Mouse (Mus musculus) CH12.LX (cell line): Measurements from ENCODE around the gene BC034090. TPM values are rescaled to one million over a fixed set of nuclear protein-coding genes. Genes with fewer than 3 reads are reported as not detected.

Experiments
- DNase-seq: peaks from one replicate; pipeline ENCODE4 v3.0.0-alpha.2; 2013; ENCODE audit errors: extremely low read depth
- H3K27ac ChIP-seq: 2 replicates; pipeline ENCODE4 v1.5.1; 2012; ENCODE audit warnings: low read depth, mild to moderate bottlenecking, control low read depth, moderate library complexity; ENCODE audit not compliant: insufficient read depth
- H3K27me3 ChIP-seq: replicated peaks from 2 replicates; pipeline ENCODE3; 2012; ENCODE audit warnings: inconsistent platforms
- H3K36me3 ChIP-seq, 2 experiments: replicated peaks in 1 of 2; 2 replicates each; pipeline versions ENCODE3 to v1.6.1; 2012; ENCODE audit warnings: inconsistent platforms in 1 of 2, low read length in 1 of 2, mild to moderate bottlenecking in 1 of 2, mixed read lengths in 1 of 2, moderate library complexity in 1 of 2; ENCODE audit not compliant: control insufficient read depth in 1 of 2, insufficient read depth in 1 of 2
- H3K4me1 ChIP-seq, 2 experiments: 2 replicates each; pipeline ENCODE4 v1.6.1; 2012; ENCODE audit warnings: inconsistent platforms in 1 of 2, moderate library complexity in 1 of 2; ENCODE audit not compliant: insufficient read depth in 2 of 2, control insufficient read depth in 1 of 2
- H3K4me2 ChIP-seq: 2 replicates; pipeline ENCODE4 v1.6.1; 2012; ENCODE audit warnings: low read depth, mild to moderate bottlenecking, control low read depth; ENCODE audit not compliant: poor library complexity, insufficient read depth, severe bottlenecking
- H3K4me3 ChIP-seq, 3 experiments: fragments of 150-350 bp in 1 of 3; sonication (generic) in 1 of 3; replicated peaks in 1 of 3; 2 replicates each; pipeline versions ENCODE3 to v1.5.1; 2011 to 2012; ENCODE audit warnings: low read depth in 2 of 3, low read length in 2 of 3, mild to moderate bottlenecking in 2 of 3, moderate library complexity in 2 of 3, control low read depth in 1 of 3, improper control_type of control experiment in 1 of 3, inconsistent platforms in 1 of 3, mixed read lengths in 1 of 3; ENCODE audit not compliant: poor library complexity in 1 of 3
- H3K79me2 ChIP-seq: replicated peaks from 2 replicates; pipeline ENCODE4 v1.6.1; 2012; ENCODE audit warnings: mild to moderate bottlenecking, moderate library complexity; ENCODE audit not compliant: control insufficient read depth, poor library complexity, insufficient read depth, severe bottlenecking; ENCODE audit errors: extremely low read depth
- H3K9ac ChIP-seq: 2 replicates; pipeline ENCODE4 v1.6.1; 2012; ENCODE audit warnings: low read depth, mild to moderate bottlenecking, control low read depth, moderate library complexity; ENCODE audit not compliant: insufficient read depth
- H3K9me3 ChIP-seq: replicated peaks from 2 replicates; pipeline ENCODE3; 2012; ENCODE audit warnings: low read length, inconsistent platforms, mixed read lengths
- CHD1 ChIP-seq: IDR thresholded peaks from 2 replicates; pipeline ENCODE4 v1.6.1; 2012; ENCODE audit warnings: low read depth, low read length, improper control_type of control experiment, inconsistent platforms
- CHD2 ChIP-seq: IDR thresholded peaks from 2 replicates; pipeline ENCODE4 v1.6.1; 2011; ENCODE audit warnings: low read length, improper control_type of control experiment
- ELF1 ChIP-seq: IDR thresholded peaks from 2 replicates; pipeline ENCODE4 v1.6.1; 2014; ENCODE audit warnings: low read depth, mild to moderate bottlenecking, inconsistent platforms, low read length, improper control_type of control experiment
- EP300 ChIP-seq: IDR thresholded peaks from 2 replicates; pipeline ENCODE4 v1.6.1; 2011; ENCODE audit warnings: low read length, improper control_type of control experiment
- IRF4 ChIP-seq: IDR thresholded peaks from 2 replicates; pipeline ENCODE4 v1.6.1; 2014; ENCODE audit warnings: low read depth, mild to moderate bottlenecking, inconsistent platforms, low read length, improper control_type of control experiment
- JUN ChIP-seq: IDR thresholded peaks from 2 replicates; pipeline ENCODE4 v1.6.1; 2011; ENCODE audit warnings: low read depth, mild to moderate bottlenecking, low read length, improper control_type of control experiment, moderate library complexity; ENCODE audit not compliant: insufficient read depth
- JUND ChIP-seq: conservative IDR thresholded peaks from 2 replicates; pipeline ENCODE4 v1.6.1; 2011; ENCODE audit warnings: low read depth, low read length, improper control_type of control experiment
- MAFK ChIP-seq: IDR thresholded peaks from 2 replicates; pipeline ENCODE4 v1.6.1; 2011; ENCODE audit warnings: low read length, improper control_type of control experiment; ENCODE audit not compliant: insufficient replicate concordance
- MAX ChIP-seq: IDR thresholded peaks from 2 replicates; pipeline ENCODE4 v1.6.1; 2011; ENCODE audit warnings: low read length, improper control_type of control experiment
- MAZ ChIP-seq: IDR thresholded peaks from 2 replicates; pipeline ENCODE4 v1.6.1; 2012; ENCODE audit warnings: low read depth, mild to moderate bottlenecking, inconsistent platforms, low read length, improper control_type of control experiment, moderate library complexity
- MEF2A ChIP-seq: IDR thresholded peaks from 2 replicates; pipeline ENCODE4 v1.6.1; 2014; ENCODE audit warnings: low read depth, mild to moderate bottlenecking, inconsistent platforms, low read length, improper control_type of control experiment, borderline replicate concordance
- MXI1 ChIP-seq: IDR thresholded peaks from 2 replicates; pipeline ENCODE4 v1.6.1; 2011; ENCODE audit warnings: mild to moderate bottlenecking, low read depth, low read length, improper control_type of control experiment
- NELFE ChIP-seq: IDR thresholded peaks from 2 replicates; pipeline ENCODE4 v1.6.1; 2011; ENCODE audit warnings: low read depth, low read length, improper control_type of control experiment
- PAX5 ChIP-seq: IDR thresholded peaks from 2 replicates; pipeline ENCODE4 v1.6.1; 2012; ENCODE audit warnings: low read length, inconsistent platforms, mixed read lengths
- POLR2AphosphoS2 ChIP-seq: IDR thresholded peaks from 2 replicates; pipeline ENCODE4 v1.6.1; 2011; ENCODE audit warnings: low read depth, low read length, improper control_type of control experiment
- RAD21 ChIP-seq: IDR thresholded peaks from 2 replicates; pipeline ENCODE4 v1.6.1; 2011; ENCODE audit warnings: low read depth, mild to moderate bottlenecking, low read length, improper control_type of control experiment, moderate library complexity
- RCOR1 ChIP-seq: conservative IDR thresholded peaks from 2 replicates; pipeline ENCODE4 v1.6.1; 2012; ENCODE audit warnings: low read depth, mild to moderate bottlenecking, inconsistent platforms, low read length, improper control_type of control experiment
- SIN3A ChIP-seq: IDR thresholded peaks from 2 replicates; pipeline ENCODE4 v1.6.1; 2012; ENCODE audit warnings: low read length, improper control_type of control experiment, inconsistent platforms
- SMC3 ChIP-seq: IDR thresholded peaks from 2 replicates; pipeline ENCODE4 v1.6.1; 2011; ENCODE audit warnings: low read depth, low read length, improper control_type of control experiment
- TBP ChIP-seq: conservative IDR thresholded peaks from 2 replicates; pipeline ENCODE4 v1.6.1; 2011; ENCODE audit warnings: low read depth, low read length, improper control_type of control experiment
- TCF12 ChIP-seq: IDR thresholded peaks from 2 replicates; pipeline ENCODE4 v1.6.1; 2014; ENCODE audit warnings: low read depth, mild to moderate bottlenecking, inconsistent platforms, low read length, improper control_type of control experiment
- USF1 ChIP-seq: IDR thresholded peaks from 2 replicates; pipeline ENCODE4 v1.6.1; 2014; ENCODE audit warnings: low read depth, mild to moderate bottlenecking, inconsistent platforms, low read length, improper control_type of control experiment
- USF2 ChIP-seq: conservative IDR thresholded peaks from 2 replicates; pipeline ENCODE4 v1.6.1; 2011; ENCODE audit warnings: low read depth, low read length, improper control_type of control experiment
- ZKSCAN1 ChIP-seq: IDR thresholded peaks from 2 replicates; pipeline ENCODE4 v1.6.1; 2012; ENCODE audit warnings: low read depth, inconsistent platforms, low read length, improper control_type of control experiment, borderline replicate concordance
- dilution Hi-C: fragments of 300-500 bp; cut with MboI; formaldehyde crosslinking; loops from 2 replicates; pipeline ENCODE4 v1.14.3; 2020; ENCODE audit warnings: low sequenced_read_pairs; ENCODE audit not compliant: extremely low pct_unique_long_range_greater_than_20kb, extremely low pct_ligation_motif_present
- in situ Hi-C: fragments of 300-500 bp; cut with MboI; formaldehyde crosslinking; loops from 3 replicates; pipeline ENCODE4 v1.14.3; 2019; ENCODE audit warnings: low sequenced_read_pairs, low pct_ligation_motif_present, low pct_unique_long_range_greater_than_20kb, mixed read lengths
- polyA plus RNA-seq: library from polyadenylated mRNA; unstranded; fragments of >175 nt; gene quantifications from 2 replicates; pipeline ENCODE4 v1.2.1, GENCODE M21; 2012; ENCODE audit warnings: low read depth; ENCODE audit not compliant: insufficient read length
- total RNA-seq, 2 experiments: library from RNA; depleted of rRNA; stranded (reverse); fragments of 300-350 nt in 1 of 2; fragments of >200 nt in 1 of 2; gene quantifications; 2 replicates each; pipeline ENCODE4 v1.2.3; 2012 to 2014

BC034090 gene
- total and polyA plus RNA-seq, 3 experiments: 1.6 to 4.6 (median 3.0) TPM

DNA sequence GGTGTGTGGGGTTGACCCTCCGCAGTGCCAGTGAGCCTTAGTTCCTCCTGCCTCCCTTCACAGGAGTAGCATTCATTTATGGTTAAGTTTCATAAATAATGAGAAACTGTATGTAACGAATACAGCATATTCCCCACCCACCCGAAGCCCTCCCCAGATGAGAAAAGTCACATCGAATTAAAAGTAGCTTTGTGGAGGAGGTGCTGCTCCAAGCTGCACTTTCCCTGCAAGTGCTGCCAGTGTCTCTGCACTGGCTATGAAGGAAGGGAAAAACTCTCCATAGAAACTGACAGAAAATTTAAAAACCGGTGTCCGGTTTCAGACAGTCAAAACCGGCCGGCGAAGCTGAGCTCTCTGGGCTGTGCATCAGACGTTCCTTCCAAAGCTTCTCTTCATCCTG lies 36.1 kb upstream of the BC034090 start:
- no peak for TF ChIP-seq USF2
- no peak for TF ChIP-seq CHD1
- no peak for TF ChIP-seq EP300
- TF ChIP-seq RAD21: no peak
- no peak for TF ChIP-seq IRF4
- TF ChIP-seq JUN: no peak
- TF ChIP-seq NELFE: no peak
- TF ChIP-seq MXI1: no peak
- no peak for TF ChIP-seq CHD2
- no peak for TF ChIP-seq PAX5
- no peak for TF ChIP-seq USF1
- TF ChIP-seq MEF2A: no peak
- no peak for TF ChIP-seq ZKSCAN1
- TF ChIP-seq MAFK: no peak
- no peak for TF ChIP-seq SMC3
- dilution Hi-C loops: no loop called here
- Histone ChIP-seq H3K27ac (no peak overlapping the region), H3K4me2 (no peak overlapping the region), H3K4me1 (peaks cover 0 to 34% of the 10 kb centered on the region in 2 experiments; a peak in 1 of 4 replicates), H3K79me2 (no peaks in the 10 kb centered on the region), H3K9me3 (no peaks in the 10 kb centered on the region), H3K4me3 (no peak overlapping the region), H3K27me3 (no peaks in the 10 kb centered on the region), H3K36me3 (peaks cover 10 to 53% of the 10 kb centered on the region in 2 experiments), H3K9ac (no peak overlapping the region)
- in situ Hi-C loops: loop anchor here (5.0 kb wide), 1 partner anchor 248 kb away; no protein-coding TSS in a partner anchor
- DNase-seq: no peak

DNA sequence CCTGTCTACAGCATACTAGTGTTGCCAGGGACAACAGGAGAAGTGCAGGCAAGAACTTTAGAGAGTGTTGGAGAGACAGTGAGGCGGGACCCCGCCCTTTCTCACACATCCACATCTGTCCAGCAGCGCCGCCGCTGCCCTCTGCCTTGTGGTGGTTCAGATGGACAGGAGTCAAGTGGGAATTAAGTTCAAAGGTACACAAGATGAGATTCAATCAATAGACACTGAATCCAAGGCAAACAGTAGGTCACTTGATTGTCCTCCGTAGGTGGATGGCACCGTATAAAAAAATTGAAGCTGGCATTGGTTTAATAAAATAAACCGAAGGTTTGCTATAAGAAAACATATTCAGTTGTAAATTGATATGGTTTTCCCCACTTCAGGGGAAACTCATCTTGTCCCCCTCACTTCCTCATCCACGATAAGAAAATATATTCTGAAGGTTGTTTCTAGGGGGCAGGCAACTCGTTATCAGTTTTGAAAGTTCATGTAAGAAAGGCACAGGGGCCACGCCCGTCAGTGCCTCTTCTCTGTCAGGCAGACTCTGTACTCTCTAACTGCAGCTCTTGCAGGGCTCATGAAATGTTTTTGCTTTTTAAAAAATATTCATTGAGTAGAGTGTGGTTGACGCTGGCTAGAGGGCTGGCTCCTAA lies 32.3 kb upstream of the BC034090 start:
- dilution Hi-C loops (no loop called here), in situ Hi-C loops (no loop called here)
- Histone ChIP-seq H3K79me2 (no peaks in the 10 kb centered on the region), H3K27ac (no peak overlapping the region), H3K27me3 (no peaks in the 10 kb centered on the region), H3K36me3 (peaks cover 3 to 26% of the 10 kb centered on the region in 2 experiments), H3K9me3 (no peaks in the 10 kb centered on the region), H3K4me2 (no peak overlapping the region), H3K4me3 (no peak overlapping the region), H3K4me1 (peaks cover 2 to 29% of the 10 kb centered on the region in 2 experiments; a peak in 1 of 4 replicates), H3K9ac (no peak overlapping the region)
- TF ChIP-seq IRF4 (no peak), MXI1 (no peak), POLR2AphosphoS2 (no peak), RCOR1 (no peak), TCF12 (no peak), MAZ (no peak), ELF1 (no peak), MAX (no peak), JUND (no peak), ZKSCAN1 (no peak), CHD1 (no peak), MEF2A (no peak), EP300 (no peak), SIN3A (no peak), MAFK (no peak), TBP (no peak)
- no peak for DNase-seq
